Mouse (Mus musculus): ENCODE measurements around the gene Ces1b.
A peak's percentile ranks its signal among the peaks of the same experiment; 100 is the strongest.

Ces1b gene

GRCm38 (mm10) chr8:93079887-93080286 lies at the start of gene Ces1b:
TSS of gene Ces1b (minus strand) at chr8:93080017.
- DNase-seq (ENCODE audit: low read depth, low spot score) = no peak

GRCm38 (mm10) chr8:93126476-93126875 lies 46.7 kb upstream of the Ces1b start:
- no peak for DNase-seq (ENCODE audit: low read depth, low spot score)

GRCm38 (mm10) chr8:93122005-93122404 lies 42.2 kb upstream of the Ces1b start:
- no peak for DNase-seq (ENCODE audit: low read depth, low spot score)

- DNase-seq (ENCODE audit: low read depth, low spot score) = no peak
Observed at GRCm38 (mm10) chr8:93095376-93095775, 15.6 kb upstream of the Ces1b start.

- DNase-seq (ENCODE audit: low read depth, low spot score) = no peak
Observed at GRCm38 (mm10) chr8:93091324-93091723, 11.5 kb upstream of the Ces1b start.

GRCm38 (mm10) chr8:93088686-93089122 lies 8.9 kb upstream of the Ces1b start:
- no peak for DNase-seq (ENCODE audit: low read depth, low spot score)

- DNase-seq (ENCODE audit: low read depth, low spot score) = no peak
Observed at GRCm38 (mm10) chr8:93088193-93088592, 8.4 kb upstream of the Ces1b start.

- no peak for DNase-seq (ENCODE audit: low read depth, low spot score)
Observed at GRCm38 (mm10) chr8:93075251-93075650, 4.6 kb downstream of the Ces1b start.

- no peak for DNase-seq (ENCODE audit: low read depth, low spot score)
Observed at GRCm38 (mm10) chr8:93063416-93064117, 16.2 kb downstream of the Ces1b start.

GRCm38 (mm10) chr8:93059185-93059584 lies 20.6 kb downstream of the Ces1b start:
- peak; percentile 52 for DNase-seq (ENCODE audit: low read depth, low spot score)

- DNase-seq (ENCODE audit: low read depth, low spot score) = no peak
Observed at GRCm38 (mm10) chr8:93055238-93055637, 24.6 kb downstream of the Ces1b start.

GRCm38 (mm10) chr8:93048510-93049416 lies 31.1 kb downstream of the Ces1b start:
- no peak for DNase-seq (ENCODE audit: low read depth, low spot score)

GRCm38 (mm10) chr8:93048092-93048491 lies 31.7 kb downstream of the Ces1b start, which contains the start of gene Ces1a:
TSS of gene Ces1a (minus strand) at chr8:93048192.
- no peak for DNase-seq (ENCODE audit: low read depth, low spot score)

GRCm38 (mm10) chr8:93043083-93043482 lies 36.7 kb downstream of the Ces1b start:
- no peak for DNase-seq (ENCODE audit: low read depth, low spot score)

- DNase-seq (ENCODE audit: low read depth, low spot score) = no peak
Observed at GRCm38 (mm10) chr8:93040776-93041567, 38.8 kb downstream of the Ces1b start.

- no peak for DNase-seq (ENCODE audit: low read depth, low spot score)
Observed at GRCm38 (mm10) chr8:93040256-93040655, 39.6 kb downstream of the Ces1b start.

GRCm38 (mm10) chr8:93038831-93039230 lies 41.0 kb downstream of the Ces1b start:
- DNase-seq (ENCODE audit: low read depth, low spot score) = no peak

- DNase-seq (ENCODE audit: low read depth, low spot score) = no peak
Observed at GRCm38 (mm10) chr8:93030664-93031063, 49.2 kb downstream of the Ces1b start.

GRCm38 (mm10) chr8:93021738-93022137 lies 58.1 kb downstream of the Ces1b start:
- DNase-seq (ENCODE audit: low read depth, low spot score) = no peak

- no peak for DNase-seq (ENCODE audit: low read depth, low spot score)
Observed at GRCm38 (mm10) chr8:93014300-93014699, 65.5 kb downstream of the Ces1b start.

- DNase-seq (ENCODE audit: low read depth, low spot score) = no peak
Observed at GRCm38 (mm10) chr8:93012226-93012625, 67.6 kb downstream of the Ces1b start.

GRCm38 (mm10) chr8:93011439-93011838 lies 68.4 kb downstream of the Ces1b start:
- DNase-seq (ENCODE audit: low read depth, low spot score) = peak; percentile 65
